Mouse (Mus musculus): ENCODE measurements around the gene Cib4. TPM values are rescaled to one million over a fixed set of nuclear protein-coding genes. Genes with fewer than 3 reads are reported as not detected.

Gene Cib4
- total RNA-seq, 2 experiments from 2014 or later = not detected

DNA sequence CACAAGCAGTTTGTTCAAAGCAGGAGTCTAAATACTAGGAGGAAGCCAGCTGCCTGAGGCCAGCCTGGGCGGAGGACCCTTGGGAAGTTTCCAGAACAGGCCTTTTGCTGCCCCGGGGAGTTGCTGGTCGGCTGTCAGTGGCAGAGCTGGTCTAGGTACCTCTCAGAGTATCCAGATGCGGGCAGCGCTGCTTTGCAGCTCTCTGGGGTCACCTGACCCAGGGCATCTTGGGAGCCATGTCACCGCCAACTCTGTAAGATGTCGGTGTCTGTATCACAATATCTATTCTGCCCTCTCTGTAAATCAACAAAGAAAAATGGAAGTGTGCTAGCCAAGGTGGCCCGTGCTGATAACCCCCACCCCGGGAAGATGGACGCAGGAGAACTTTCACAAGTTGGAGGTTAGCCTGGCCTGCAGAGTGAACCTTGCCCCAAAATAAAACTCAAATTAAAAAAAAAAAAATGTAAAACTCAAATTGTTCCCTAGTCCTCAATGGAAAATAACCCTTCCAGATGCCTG is 25.4 kb downstream of the Cib4 start:
- no peak for DNase-seq (ENCODE audit: extremely low spot score in 1 of 2, low spot score in 1 of 2)

DNA sequence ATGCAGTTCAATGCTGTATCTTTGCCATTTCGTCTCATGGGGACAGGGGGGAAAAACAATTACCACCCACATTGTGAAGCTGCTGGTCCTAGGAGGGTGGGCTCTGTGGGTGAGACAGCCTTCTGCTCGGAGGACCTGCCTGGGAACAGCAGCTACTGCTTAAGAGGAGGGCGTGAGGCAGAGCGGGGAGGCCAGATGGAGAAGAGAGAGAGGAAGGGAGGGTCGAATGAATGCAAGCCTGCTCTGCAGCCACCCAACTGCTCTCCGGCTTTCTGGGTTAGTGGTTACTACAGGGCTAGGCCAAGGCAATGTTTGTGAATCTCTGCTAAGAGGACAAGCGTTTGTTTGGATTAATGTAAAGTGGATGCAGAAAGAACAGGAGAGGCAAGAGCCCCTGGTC is 26.1 kb downstream of the Cib4 start:
- no peak for DNase-seq (ENCODE audit: extremely low spot score in 1 of 2, low spot score in 1 of 2)

DNA sequence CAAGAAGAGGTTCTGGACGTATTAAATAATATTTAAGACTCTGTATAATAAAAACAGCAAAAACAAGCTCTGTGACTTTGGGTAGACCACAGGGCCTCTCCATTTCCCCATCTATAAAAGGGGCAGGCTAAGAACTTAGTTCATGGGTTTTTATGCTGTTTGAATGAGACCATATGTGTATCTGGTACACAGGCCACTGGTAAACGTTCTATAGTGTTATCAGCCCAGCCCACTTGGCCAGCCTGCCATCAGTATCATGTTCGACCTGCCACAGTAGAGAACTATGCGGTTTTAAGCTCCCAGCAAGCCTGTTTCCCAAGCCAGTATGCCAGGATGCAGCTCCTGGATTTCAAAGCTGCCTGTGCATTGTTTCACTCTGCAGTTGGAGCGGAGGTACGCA is 27.1 kb downstream of the Cib4 start:
- no peak for DNase-seq (ENCODE audit: extremely low spot score in 1 of 2, low spot score in 1 of 2)

DNA sequence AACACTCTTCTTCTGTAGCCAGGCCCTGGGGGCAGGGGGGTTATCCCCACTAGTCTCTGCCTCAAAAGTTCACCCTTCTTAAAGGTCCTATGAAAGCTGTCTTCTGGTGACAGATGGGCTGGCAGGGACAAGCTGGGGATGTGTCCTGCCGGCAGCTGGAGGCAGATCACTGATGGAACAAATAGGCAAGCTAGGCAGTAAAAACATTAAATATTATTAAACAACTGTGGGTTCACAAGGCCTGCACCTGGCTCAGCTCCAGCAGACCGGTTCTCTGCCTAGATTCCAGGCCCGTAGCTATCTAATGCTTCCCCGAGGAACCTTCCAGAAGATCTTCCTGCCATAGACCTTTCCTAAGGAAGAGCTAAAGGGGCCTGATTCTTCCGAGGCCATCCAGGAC is 27.5 kb downstream of the Cib4 start:
- no peak for DNase-seq (ENCODE audit: extremely low spot score in 1 of 2, low spot score in 1 of 2)

DNA sequence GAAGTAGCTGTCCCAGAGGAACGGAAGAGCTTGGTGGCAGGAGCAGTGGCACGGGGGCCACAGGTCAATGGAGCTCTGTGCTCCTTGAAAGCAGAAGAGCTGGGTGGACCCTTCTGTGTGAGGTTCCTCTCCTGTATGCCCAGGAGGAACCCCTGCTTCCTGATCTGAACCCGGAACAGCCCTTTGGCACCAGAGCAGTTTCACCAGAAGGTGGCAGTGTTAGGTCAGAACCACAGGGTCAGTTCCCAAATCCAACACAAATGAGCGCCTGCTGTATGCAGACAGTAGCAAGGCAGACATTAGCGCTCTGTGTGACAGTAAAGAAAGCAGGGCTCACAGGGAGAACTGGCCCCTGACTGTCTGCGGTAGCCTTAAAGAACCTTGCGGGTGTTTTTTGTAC is 29.3 kb downstream of the Cib4 start:
- peak; percentile 31 to 64 for DNase-seq (ENCODE audit: extremely low spot score in 1 of 2, low spot score in 1 of 2)

DNA sequence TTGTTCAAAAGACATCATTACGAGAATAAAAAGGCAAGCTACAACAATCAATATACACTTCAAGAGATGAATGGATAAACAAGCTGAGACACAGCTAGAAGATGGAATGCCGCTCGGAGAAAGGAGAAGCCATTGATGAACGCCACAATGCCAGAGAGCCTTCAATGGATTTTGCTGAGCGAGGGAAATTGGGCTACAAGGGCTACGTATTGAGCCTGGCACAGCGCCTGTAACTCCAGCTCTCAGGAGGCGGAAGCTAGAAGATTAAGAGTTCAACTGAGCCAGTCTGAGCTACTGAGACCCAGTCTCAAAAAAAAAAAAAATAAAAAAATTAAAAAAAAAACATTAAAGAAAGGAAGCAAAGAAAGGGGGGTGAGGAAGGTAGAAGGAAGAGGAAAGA is 32.5 kb downstream of the Cib4 start:
- DNase-seq (ENCODE audit: extremely low spot score in 1 of 2, low spot score in 1 of 2) = no peak

DNA sequence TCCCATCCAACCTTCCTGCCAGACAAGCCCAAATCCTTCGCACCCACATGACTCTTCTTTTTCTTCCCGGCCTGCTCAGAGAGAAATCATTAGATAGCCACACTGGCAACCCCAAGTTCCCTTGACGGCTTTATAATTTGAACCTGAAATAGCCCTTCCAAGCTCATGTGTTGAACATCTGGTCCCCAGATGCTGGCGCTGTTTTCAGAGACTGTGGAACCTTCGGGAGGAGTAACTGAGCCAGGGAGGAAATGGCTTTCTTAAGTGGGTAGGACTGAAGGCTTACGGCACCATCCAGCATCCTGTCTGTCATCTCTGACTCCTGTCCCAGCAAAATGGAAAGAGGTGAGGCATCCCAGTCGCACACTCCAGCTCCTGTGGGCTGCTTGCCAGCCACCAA is 48.3 kb downstream of the Cib4 start:
- DNase-seq (ENCODE audit: extremely low spot score in 1 of 2, low spot score in 1 of 2) = no peak

DNA sequence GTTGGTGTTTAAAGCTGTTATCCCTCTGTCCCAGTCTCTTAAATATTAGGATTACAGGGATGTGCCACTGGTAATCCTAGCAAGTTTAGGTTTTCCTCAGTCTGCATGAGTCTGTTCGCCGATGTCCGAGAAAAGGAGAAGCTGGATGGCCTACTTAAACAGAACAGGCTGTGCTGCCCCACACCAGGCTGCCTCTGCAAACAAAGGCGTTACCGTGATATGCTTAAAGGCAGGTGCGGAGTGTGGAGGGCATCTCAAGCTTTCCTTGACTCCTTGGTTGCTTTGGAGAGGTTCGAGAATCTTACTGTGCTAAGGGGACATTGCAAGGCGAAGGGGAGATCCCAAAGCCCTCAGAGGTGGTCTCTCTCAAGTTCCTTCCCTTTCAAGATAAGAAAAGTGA is 48.8 kb downstream of the Cib4 start:
- no peak for DNase-seq (ENCODE audit: extremely low spot score in 1 of 2, low spot score in 1 of 2)

DNA sequence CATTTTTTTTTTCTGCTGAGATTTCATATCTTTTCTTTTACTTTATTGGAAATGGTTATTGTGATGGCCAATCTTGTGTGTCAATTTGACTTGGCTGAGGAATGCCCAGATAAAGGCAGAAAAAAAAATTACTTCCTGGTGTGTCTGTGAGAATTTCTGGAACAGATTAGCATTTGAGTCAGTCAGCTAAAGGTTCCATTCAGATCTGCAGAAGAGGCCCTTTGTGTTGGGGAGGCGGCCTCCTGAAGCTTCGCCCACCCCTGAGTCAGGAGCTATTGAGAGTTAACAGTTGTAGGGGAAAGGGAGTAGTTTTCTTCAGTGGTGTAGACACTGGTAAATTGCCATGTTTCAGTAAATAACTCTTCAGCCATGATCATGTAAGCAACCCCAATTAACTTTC is 50.3 kb downstream of the Cib4 start:
- no peak for DNase-seq (ENCODE audit: extremely low spot score in 1 of 2, low spot score in 1 of 2)

DNA sequence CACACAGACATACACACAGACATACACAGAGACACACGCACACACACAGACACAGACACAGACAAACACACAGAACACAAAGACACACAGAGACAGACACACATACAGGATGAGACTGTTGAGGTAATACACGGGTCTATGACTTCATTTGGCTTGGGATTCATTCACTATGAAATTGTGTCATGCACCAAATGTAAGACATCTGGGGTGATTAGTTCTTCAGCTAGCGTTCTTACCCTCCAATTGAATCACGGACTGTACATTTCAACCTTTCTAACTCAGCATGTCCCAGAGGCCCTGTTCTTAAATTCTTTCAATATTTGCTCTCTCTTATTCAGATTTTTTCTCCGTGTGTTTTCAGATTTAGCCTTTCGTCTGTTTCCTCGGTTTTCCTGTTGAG is 51.0 kb downstream of the Cib4 start:
- no peak for DNase-seq (ENCODE audit: extremely low spot score in 1 of 2, low spot score in 1 of 2)

DNA sequence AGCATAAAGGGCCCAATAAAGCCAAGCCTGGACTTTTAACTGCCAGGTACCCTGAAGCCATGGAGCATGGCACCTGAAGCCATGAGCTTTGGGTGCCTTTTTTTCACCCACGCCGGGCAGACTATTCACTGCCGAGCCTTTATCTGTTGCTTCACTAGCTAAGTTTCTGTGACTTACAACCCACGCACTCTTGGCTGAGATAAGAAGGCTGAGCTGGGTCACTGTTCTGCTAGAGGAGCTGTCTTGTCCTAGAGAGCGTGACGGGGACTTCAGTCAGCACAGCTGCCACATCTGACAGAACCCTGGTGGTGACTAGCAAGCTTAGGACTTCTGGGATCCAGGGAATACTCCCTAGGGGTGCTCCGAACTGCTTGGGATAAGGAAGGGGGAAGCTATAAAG is 51.9 kb downstream of the Cib4 start:
- DNase-seq (ENCODE audit: extremely low spot score in 1 of 2, low spot score in 1 of 2) = no peak

DNA sequence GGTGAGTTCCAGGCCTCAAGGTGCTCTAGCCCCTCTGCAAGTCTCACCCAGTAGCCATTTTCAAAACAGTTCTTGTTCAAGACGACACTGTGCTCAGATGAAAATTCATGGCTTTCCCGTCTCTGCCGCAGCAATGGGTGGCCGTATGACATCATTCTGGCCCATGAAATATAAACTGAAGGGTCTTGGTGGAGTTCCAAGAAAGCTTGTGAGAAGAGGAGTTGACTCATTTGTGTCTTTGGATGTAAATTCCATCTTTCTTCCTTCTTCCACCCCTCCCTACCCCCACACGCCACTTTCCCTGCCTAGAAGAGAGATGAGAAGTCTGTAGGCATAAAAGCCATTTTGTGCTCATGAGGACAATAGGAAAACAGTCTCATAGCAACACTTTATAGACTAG is 54.8 kb downstream of the Cib4 start:
- DNase-seq (ENCODE audit: extremely low spot score in 1 of 2, low spot score in 1 of 2) = no peak

DNA sequence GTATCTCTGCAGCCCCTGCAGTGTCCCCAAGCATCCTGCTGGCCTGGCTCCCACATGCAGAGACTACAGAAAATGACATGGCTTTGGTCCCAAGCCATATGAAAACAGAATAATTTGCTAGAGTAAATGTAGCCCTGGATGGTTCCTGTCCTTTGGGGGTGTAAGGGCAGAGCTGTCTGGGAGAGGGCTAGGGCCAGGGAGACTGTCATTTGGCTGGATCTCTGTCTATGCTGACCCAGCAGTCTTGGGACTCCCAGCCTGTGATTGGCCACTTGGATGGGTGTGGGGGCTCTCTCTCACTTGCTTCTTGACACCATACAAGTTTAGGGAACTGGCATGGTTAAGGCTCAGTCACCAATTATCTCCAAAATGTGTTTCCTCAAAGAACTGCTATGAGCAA is 55.4 kb downstream of the Cib4 start:
- no peak for DNase-seq (ENCODE audit: extremely low spot score in 1 of 2, low spot score in 1 of 2)

DNA sequence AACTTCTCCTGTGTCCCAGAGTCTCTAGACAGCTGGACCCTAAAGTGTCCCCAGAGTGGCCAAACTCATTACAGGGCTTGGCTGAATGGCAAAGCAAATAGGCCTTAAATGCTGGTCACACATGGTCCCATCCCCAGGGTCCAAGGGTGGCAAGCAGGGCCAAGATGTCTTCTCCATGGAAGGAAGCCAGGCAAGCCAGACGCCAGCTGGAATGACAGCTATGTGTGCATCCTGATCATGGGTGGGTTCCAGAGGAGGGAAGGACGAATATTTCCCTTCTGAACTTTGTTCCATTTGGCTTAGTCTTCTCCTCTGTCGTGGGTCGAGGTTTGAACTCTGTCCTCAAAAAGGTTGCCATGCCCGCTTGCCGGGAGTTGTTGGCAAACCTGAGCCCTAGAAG is 60.5 kb downstream of the Cib4 start:
- no peak for DNase-seq (ENCODE audit: extremely low spot score in 1 of 2, low spot score in 1 of 2)

DNA sequence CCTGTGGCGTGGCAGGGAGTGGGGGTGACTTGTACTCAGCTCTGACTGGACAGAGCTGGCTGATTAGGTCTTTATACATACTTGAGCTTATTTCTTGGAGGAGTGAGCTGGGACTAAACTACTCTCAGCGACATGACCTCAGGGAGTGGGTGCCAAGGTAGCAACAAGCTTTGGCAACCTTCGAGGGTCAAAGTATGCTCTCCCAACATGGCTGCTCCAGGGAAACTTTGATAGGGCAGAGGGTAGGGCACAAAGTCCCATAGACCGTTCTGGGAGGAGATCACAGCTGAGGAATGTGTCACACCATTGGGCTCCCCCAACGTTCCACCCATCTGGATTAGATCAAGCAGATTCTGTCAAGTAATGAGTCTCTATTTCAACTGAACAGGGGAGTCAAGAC is 61.0 kb downstream of the Cib4 start:
- no peak for DNase-seq (ENCODE audit: extremely low spot score in 1 of 2, low spot score in 1 of 2)

DNA sequence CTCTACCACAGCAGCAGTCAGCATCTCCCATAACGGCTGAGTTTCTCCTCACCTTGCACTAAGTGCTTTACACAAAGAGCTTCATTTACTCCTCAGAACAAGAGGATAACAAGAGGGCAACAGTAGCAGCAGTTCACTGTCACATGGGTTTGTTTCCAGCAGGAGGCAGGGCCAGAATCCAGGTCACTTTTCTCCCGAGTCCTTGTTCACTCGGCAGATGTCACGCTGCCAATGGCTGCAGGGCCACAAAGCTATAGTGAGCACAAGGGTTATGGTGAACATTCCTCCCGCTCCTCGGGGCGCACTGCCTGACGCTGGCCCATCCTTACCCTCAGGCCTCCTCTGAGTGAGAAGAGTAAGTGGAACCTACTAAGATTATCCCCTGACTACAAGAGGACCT is 62.1 kb downstream of the Cib4 start:
- no peak for DNase-seq (ENCODE audit: extremely low spot score in 1 of 2, low spot score in 1 of 2)

DNA sequence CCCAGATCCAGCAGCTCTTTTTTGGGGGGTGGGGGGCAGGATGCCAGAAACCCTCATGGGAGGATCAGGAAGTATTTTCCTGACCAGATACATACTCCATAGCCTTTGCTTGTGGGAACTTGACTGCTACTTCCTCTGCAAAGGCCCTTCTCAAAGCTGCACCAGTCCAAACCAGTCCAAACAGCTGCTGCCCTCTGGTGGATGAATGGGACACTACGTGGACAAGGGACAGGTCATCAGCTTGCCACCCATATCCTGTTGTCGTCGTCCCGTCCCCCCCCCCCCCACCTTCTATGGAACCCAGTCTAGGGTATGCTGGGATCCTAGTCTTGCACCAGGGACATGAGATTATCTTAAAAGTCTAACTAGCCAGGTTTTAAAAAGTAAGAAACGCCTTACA is 63.3 kb downstream of the Cib4 start:
- peak; percentile 56 to 77 for DNase-seq (ENCODE audit: extremely low spot score in 1 of 2, low spot score in 1 of 2)

DNA sequence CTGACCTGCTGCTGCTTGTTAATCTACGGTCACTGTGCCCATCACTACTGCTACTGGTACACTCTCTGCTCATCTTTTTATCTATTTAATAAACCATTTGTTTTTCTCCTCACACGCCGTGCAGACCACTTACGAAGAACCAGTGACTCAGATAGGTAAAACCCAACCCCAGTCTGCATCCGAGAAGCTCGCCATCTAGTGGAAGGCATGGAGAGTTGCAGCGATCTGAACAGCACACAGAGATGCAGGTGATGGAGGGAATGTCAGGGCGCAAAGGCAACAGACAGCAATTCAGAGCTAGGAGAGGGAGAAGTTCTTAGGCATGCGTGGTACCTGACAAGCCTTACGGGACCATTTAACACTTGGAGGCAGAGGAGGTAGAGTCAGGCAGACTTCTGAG is 69.1 kb downstream of the Cib4 start:
- peak in 1 of 2 experiments; percentile 37 for DNase-seq (ENCODE audit: extremely low spot score in 1 of 2, low spot score in 1 of 2)

DNA sequence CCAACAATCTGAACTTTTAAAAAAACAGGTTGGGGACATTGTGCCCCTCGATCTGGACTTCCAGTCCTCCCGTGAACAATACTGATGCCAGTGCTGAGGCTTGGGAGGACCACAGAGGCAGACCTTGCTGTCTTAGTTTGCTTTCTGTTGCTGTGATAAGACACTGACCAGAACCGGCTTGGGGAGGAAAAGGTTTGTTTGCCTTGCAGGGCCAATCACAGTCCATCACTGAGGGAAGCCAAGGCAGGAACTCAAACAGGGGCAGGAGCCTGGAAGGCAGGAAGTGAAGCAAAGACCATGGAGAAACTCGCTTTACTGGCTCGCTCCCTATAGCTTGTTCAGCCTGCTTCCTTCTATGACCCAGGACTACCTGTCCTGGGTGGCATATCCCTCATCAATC is 73.5 kb downstream of the Cib4 start:
- DNase-seq (ENCODE audit: extremely low spot score in 1 of 2, low spot score in 1 of 2) = no peak

DNA sequence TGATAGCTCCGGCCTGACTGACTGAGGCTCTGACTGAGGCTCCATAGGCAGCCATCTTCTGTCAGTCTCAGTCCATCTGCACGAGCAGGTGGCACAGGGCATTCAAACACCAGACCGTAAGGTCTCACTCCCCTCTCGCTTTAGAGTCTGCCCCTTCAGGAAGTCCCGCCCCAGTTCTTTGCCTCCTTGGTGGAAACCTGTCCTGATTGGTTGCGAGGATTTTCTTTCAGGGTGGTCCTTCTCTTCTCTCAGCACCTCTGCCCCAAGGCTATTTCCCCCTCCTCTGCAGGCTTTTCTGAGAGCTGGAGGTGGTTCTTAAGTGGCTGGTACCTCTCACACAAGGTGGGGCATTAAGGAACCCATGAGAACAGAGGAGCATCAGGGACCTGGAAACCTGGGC is 75.2 kb downstream of the Cib4 start:
- DNase-seq (ENCODE audit: extremely low spot score in 1 of 2, low spot score in 1 of 2) = no peak

DNA sequence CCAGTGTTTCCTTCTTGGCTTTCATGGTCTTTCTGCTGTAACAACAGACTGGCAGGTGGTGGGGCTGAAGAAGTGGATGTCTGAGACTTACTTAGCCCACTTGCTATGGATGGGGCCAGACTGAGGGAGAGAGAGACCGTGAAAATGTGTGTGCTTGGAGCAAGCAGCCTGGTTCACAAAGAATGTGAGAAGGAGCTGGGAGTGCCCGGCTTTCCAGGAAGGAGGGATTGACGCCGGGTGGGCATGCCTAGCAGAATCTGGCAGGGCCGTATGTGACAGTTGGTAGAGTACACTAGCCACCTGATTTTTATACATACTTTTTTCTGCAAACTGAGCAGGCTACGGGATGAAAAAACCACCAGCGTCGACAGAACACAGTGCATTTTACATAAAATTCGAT is 79.3 kb downstream of the Cib4 start:
- no peak for DNase-seq (ENCODE audit: extremely low spot score in 1 of 2, low spot score in 1 of 2)

DNA sequence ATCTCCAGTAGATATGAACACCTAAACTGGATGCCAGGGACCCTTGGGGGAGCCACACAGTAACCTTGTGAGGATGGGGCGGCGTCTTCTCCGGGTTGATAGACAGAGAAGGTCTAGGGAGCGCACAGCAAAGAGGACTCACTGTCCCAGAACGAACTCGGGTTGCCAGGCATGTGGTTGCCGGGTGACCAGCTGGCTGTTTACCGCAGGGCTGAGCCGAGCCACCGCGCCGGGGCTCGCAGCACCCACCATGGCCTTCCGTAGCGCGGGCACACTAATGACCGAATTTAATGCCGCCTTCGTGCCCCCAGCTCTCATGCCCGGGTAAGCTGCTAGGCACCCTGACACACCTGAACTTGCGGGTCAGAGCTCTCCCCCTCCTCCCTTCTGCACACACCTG is 79.8 kb downstream of the Cib4 start, which contains the start of gene 1700001C02Rik:
1700001C02Rik (plus strand) TSS at position 187 of the 400 bp plus-strand sequence.
- no peak for DNase-seq (ENCODE audit: extremely low spot score in 1 of 2, low spot score in 1 of 2)

DNA sequence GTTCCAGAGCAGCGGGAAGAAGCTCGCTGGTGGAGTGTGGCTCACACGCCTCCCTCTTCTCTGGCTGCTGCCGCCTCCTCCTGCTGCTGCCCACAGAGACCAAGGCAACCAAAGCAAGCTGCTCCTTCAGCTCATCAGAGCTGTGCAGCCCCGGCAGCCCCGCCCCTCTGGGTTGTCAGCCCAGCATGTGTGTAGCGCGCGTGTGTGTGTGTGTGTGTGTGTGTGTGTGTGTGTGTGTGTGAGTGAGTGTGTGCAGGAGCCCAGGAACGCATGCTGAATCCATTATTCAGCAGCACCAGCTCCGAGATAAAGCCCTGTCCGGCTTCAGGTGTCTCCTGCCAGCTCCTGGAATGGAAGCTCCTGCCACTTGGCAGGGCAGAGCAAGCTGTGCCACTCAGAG is 83.8 kb downstream of the Cib4 start, which contains the start of gene Otof:
Otof (minus strand) TSS at position 112 of the 400 bp plus-strand sequence.
- peak; percentile 40 to 46 for DNase-seq (ENCODE audit: extremely low spot score in 1 of 2, low spot score in 1 of 2)
